Mouse (Mus musculus): ENCODE measurements around the gene Nsd1.
A peak's percentile ranks its signal among the peaks of the same experiment; 100 is the strongest.

Nsd1 gene

GRCm38 (mm10) chr13:55255052-55255652 is 45.6 kb downstream of the Nsd1 start:
- DNase-seq (ENCODE audit: extremely low spot score) = no peak

GRCm38 (mm10) chr13:55258651-55259050 is 49.1 kb downstream of the Nsd1 start:
- DNase-seq (ENCODE audit: extremely low spot score) = no peak

- DNase-seq (ENCODE audit: extremely low spot score) = no peak
Measured at GRCm38 (mm10) chr13:55261521-55261920, 51.9 kb downstream of the Nsd1 start.

- DNase-seq (ENCODE audit: extremely low spot score) = no peak
Measured at GRCm38 (mm10) chr13:55262096-55262495, 52.5 kb downstream of the Nsd1 start.

GRCm38 (mm10) chr13:55277203-55277602 is 67.6 kb downstream of the Nsd1 start:
- DNase-seq (ENCODE audit: extremely low spot score) = no peak

- no peak for DNase-seq (ENCODE audit: extremely low spot score)
Measured at GRCm38 (mm10) chr13:55277646-55278045, 68.1 kb downstream of the Nsd1 start.

GRCm38 (mm10) chr13:55288854-55289253 is 79.3 kb downstream of the Nsd1 start:
- no peak for DNase-seq (ENCODE audit: extremely low spot score)

GRCm38 (mm10) chr13:55296760-55297159 is 87.2 kb downstream of the Nsd1 start:
- no peak for DNase-seq (ENCODE audit: extremely low spot score)

GRCm38 (mm10) chr13:55300913-55301312 is 91.3 kb downstream of the Nsd1 start:
- DNase-seq (ENCODE audit: extremely low spot score) = no peak

GRCm38 (mm10) chr13:55312028-55312630 is 102.5 kb downstream of the Nsd1 start:
- no peak for DNase-seq (ENCODE audit: extremely low spot score)

GRCm38 (mm10) chr13:55313051-55313450 is 103.5 kb downstream of the Nsd1 start:
- no peak for DNase-seq (ENCODE audit: extremely low spot score)

GRCm38 (mm10) chr13:55314891-55315412 is 105.4 kb downstream of the Nsd1 start:
- no peak for DNase-seq (ENCODE audit: extremely low spot score)

- DNase-seq (ENCODE audit: extremely low spot score) = no peak
Measured at GRCm38 (mm10) chr13:55318351-55318750, 108.8 kb downstream of the Nsd1 start.

GRCm38 (mm10) chr13:55319931-55320533 is 110.5 kb downstream of the Nsd1 start, which contains the start of gene Prelid1:
Prelid1 (plus strand) TSS chr13:55320500.
- no peak for DNase-seq (ENCODE audit: extremely low spot score)

- DNase-seq (ENCODE audit: extremely low spot score) = peak; percentile 87
Measured at GRCm38 (mm10) chr13:55321434-55322129, 112.0 kb downstream of the Nsd1 start, which contains the start of gene Rab24. Rab24 (minus strand) TSS chr13:55321946.

GRCm38 (mm10) chr13:55322130-55322825 is 112.7 kb downstream of the Nsd1 start:
- DNase-seq (ENCODE audit: extremely low spot score) = peak; percentile 49

GRCm38 (mm10) chr13:55325596-55325995 is 116.0 kb downstream of the Nsd1 start:
- DNase-seq (ENCODE audit: extremely low spot score) = no peak

- DNase-seq (ENCODE audit: extremely low spot score) = no peak
Measured at GRCm38 (mm10) chr13:55327169-55327568, 117.6 kb downstream of the Nsd1 start.

GRCm38 (mm10) chr13:55327633-55328032 is 118.1 kb downstream of the Nsd1 start:
- DNase-seq (ENCODE audit: extremely low spot score) = peak; percentile 84

GRCm38 (mm10) chr13:55328171-55328570 is 118.6 kb downstream of the Nsd1 start:
- DNase-seq (ENCODE audit: extremely low spot score) = no peak

- DNase-seq (ENCODE audit: extremely low spot score) = no peak
Measured at GRCm38 (mm10) chr13:55328641-55329040, 119.1 kb downstream of the Nsd1 start.
